Mouse (Mus musculus) adrenal gland, postnatal 4 days (tissue): ENCODE results near the gene Coa4. TPM values are rescaled to one million over a fixed set of nuclear protein-coding genes. Genes with fewer than 3 reads are reported as not detected.
"Not testable (repeated sequence)": the region's sequence is repeated elsewhere in the genome, so short reads cannot be mapped to it uniquely, and the experiment has no call there.

ENCODE experiments used
- DNase-seq, 2 experiments: peaks; one replicate each; pipeline ENCODE4 v3.0.0; 2021 to 2022; ENCODE audit warnings: low spot score in 2 of 2, mixed read lengths in 2 of 2
- total RNA-seq, 2 experiments: library from RNA; stranded (reverse); gene quantifications; 2 replicates each; pipeline ENCODE4 v1.2.3; 2021

Gene Coa4
- total RNA-seq, 2 experiments from 2014 or later = 9.8 to 11.0 TPM

DNA sequence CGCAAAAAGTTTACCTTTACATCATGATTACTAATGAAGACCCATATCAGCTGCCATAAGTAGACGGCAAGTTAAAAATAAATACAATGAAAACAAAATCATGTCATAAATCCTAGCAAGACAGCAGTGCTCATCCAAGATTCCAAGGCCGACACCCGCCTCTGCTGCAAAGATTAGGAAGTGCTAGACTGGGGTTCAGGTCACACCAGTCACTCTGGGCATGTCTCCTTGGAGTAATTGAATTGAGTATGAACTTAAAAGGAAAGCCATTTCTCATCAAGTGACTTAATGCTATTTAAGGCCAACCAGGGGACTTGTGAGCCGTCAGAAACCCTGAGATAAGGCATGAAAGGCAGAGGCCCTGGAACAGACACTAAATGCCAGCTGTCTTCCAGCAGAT, 20.4 kb downstream of the Coa4 start:
- no peak for DNase-seq

DNA sequence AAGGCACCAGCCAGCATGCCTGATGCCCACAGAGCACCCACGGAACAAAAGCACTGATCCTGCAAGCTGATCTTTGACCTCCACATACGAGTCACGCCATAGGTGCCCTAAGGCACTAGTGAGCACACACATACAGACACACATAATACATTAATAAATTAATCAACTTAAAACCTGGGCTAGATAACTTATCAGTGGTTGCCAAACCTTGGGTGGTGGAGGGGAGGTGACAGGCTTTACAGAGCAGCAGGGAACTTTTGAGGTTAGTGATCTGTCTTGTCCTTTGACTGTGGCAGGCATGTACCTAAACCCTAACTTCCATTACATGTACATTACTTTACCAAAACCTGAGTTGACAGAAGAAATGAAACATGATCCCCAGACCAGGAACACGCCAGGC, 22.5 kb downstream of the Coa4 start:
- no peak for DNase-seq

DNA sequence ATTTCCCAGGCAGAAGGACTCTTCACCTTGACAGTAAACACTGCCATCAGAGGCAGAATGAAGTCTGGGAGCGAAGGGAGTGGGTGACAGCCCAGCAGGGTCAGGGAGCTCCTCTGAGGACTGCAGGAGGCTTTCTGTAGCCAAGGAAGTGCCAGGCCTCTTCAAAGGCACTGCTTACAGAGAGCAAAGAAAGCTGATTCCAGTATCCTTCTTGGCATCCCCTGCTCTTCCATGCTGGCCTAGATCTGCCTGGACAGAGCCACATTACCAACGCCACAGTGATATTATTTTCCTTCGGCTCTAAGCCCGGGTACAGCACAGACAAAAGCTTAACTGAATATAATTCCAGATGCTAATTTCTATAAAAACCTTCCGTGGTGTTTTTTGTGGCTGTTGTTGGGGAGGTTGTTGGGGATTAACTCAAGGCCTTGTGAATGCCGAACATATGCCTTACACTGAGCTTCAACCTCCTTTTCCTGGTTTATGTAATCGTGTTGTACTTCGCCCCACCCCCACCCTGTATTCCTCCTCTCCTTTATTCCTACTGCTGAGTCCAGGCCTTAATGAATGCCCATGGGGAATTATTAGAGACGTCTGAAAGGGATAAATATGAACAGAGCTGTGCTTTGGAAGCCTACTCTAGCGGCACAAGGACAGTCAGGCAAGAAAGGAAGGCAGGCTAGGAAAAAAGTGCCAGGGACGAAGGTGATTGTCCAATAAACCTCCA, 25.2 kb downstream of the Coa4 start:
- DNase-seq = no peak

DNA sequence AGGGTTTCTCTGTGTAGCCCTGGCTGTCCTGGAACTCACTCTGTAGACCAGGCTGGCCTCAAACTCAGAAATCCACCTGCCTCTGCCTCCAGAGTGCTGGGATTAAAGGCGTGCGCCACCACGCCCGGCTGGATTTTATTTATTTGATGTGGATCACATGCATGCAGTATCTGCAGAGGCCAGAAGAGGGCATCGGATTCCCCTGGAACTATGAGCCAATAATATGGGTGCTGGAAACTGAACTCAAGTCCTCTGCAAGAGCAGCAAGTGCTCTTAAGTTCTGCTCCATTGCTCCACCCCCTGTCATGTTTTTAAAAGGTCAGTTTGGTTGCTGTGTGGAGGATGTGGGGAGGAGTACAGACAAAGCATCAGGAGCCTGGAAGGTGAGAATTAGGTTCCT, 30.4 kb downstream of the Coa4 start:
- not testable (repeated sequence) for DNase-seq

DNA sequence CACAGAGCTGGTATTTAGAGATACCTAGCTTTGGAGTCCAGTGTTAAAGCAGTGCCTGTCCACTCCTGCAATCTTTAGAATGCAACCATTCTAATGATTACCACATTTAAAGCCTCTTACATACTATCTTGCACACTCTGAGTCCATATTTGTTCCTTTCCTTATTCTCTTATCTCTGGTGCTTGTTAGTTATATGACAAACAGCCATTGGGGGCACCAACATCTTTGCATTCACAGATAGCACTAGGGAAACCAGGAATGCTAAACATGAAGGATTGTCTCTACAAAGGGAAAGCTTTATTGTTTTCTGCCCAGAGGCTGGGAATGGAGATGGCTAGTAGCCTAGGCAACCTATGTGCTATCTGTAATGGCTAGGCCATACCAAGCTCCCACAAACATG, 33.0 kb downstream of the Coa4 start:
- DNase-seq = no peak

GRCm38 (mm10) chr7:100570930-100571715, 34.3 kb downstream of the Coa4 start:
- no peak for DNase-seq

GRCm38 (mm10) chr7:100572061-100572460, 35.2 kb downstream of the Coa4 start:
- DNase-seq = no peak

DNA sequence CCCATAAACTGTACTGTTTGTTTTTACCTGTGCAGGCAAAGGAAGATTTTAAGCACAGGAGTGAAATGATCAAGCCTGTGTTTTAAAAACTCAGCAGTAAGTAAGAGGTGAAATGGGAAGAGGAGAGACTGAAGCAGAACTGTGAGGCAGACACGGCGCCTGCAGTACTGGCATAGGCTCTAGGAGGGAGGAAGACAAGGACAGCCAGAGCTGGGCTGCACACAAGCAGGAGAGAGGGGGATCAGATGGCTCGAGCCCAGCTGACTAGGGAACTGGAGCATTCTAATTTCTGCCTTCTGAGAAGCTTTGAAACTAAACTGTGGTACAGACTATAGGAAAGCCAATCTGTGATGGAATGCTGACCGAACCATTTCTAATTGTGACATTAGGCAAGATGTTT, 35.8 kb downstream of the Coa4 start:
- DNase-seq = no peak

GRCm38 (mm10) chr7:100578794-100579193, 41.9 kb downstream of the Coa4 start:
- no peak for DNase-seq

GRCm38 (mm10) chr7:100582235-100582634, 45.4 kb downstream of the Coa4 start:
- no peak for DNase-seq

- peak; percentile 72 to 79 for DNase-seq
Observed at GRCm38 (mm10) chr7:100582727-100583236, 45.9 kb downstream of the Coa4 start.

DNA sequence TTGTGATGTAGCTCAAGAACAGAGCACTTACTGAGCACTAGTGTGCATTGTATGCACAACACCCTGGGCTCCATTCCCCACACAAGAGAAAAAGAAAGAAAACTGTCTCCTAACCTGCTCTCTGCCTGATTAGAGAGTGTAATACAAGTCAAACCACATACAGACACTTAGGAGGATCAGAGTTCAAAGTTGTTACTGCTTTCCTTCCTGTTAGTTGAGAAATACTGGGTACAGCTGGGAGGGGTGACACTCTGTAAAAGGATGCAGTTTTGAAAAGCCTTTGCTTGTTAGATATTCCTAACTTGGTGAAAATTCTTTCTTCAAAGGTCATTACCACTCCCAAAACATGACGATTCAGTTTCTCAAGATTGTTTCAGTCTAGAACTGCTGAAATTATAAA, 52.9 kb downstream of the Coa4 start:
- no peak for DNase-seq

Other genes with a start within 250 kb of the Coa4 start
- gene C2cd3, start 164.8 kb upstream of the Coa4 start, total RNA-seq = 10 to 100 TPM; 22.1 to 26.2 TPM
- 10 to 100 TPM; 46.5 to 48.8 TPM for gene Ppme1, start 164.8 kb upstream of the Coa4 start, total RNA-seq
- 1 to 10 TPM; 2.7 to 3.6 TPM for gene Ucp3, start 64.1 kb upstream of the Coa4 start, total RNA-seq
- gene Ucp2, start 43.7 kb upstream of the Coa4 start, total RNA-seq = 100 to 1,000 TPM; 344 to 355 TPM
- gene Dnajb13, start 22.1 kb upstream of the Coa4 start, total RNA-seq = under 1 TPM in 1 of 2 experiments, not detected in 1; 0.23 TPM
- 10 to 100 TPM; 68.5 to 79.0 TPM for gene Rab6a, start 70.3 kb downstream of the Coa4 start, total RNA-seq
- gene Mrpl48, start 71.2 kb downstream of the Coa4 start, total RNA-seq = 10 to 100 TPM; 64.5 to 67.5 TPM
- gene Plekhb1, start 125.3 kb downstream of the Coa4 start, total RNA-seq = 10 to 100 TPM in 1 of 2 experiments, 1 to 10 TPM in 1; 8.7 to 10.1 TPM
- 10 to 100 TPM; 72.3 to 87.5 TPM for gene Fam168a, start 169.6 kb downstream of the Coa4 start, total RNA-seq